Mouse (Mus musculus) liver, embryonic 14.5 days (tissue): ENCODE measurements around the gene Ccdc125.

Source experiments
- CTCF ChIP-seq: IDR thresholded peaks from 2 replicates; pipeline ENCODE4 v1.5.1; 2016; ENCODE audit warnings: antibody characterized with exemption, low read depth, control low read depth
- EP300 ChIP-seq: IDR thresholded peaks from 2 replicates; pipeline ENCODE4 v1.6.1; 2016; ENCODE audit warnings: antibody characterized with exemption, low read depth

GRCm38 (mm10) chr13:100725194-100725593, 55.7 kb downstream of the Ccdc125 start:
- TF ChIP-seq CTCF = no peak
- TF ChIP-seq EP300 = peak; percentile 63
